ENCODE assay signal across 11 mouse cellular contexts in the genomic region with DNA sequence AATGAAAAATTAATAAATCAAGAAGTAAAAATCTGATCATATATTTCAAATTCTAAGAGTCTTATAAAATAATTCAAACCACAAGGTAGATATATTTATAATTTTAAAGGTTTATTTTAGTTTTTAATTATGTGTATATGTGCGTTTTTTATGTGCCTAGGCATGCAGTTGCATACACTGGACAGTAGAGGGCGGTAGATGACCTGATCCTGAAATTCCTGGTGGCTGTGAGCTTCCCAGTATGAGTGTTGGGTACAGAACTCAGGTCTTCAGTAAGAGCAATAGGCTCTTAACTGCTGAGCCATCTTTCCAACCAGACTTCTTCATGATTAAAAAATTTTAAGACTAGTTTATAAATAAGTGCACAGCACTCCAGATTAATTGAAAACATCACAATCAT.
DNase-seq lines count a peak whose midpoint lies in the region; ATAC-seq and TF ChIP-seq lines count a peak whose summit lies in the region.
"Had no signal": no experiment of that assay in that cellular context is flagged by ENCODE, and none has a peak within 500 bp of the region (broad histone marks: within the 10 kb centered on the region; RNA-seq: fewer than 3 reads in every experiment).

No protein-coding gene starts in this region.

- H3K36me3 ChIP-seq in lung, postnatal 0 days (ENCODE audit: insufficient read depth, low read length): no peaks in the 10 kb centered on the region
- H3K36me3 ChIP-seq: embryonic facial prominence, embryonic 15.5 days; lung, embryonic 15.5 days had no signal

- ATAC-seq in lung, postnatal 0 days: no peak

- no peaks in the 10 kb centered on the region for H3K9me3 ChIP-seq in lung, postnatal 0 days (ENCODE audit: low read length)
- H3K9me3 ChIP-seq: embryonic facial prominence, embryonic 15.5 days; lung, embryonic 15.5 days had no signal

- peak; percentile 74 for TF ChIP-seq CTCF in gastrocnemius, adult 2 months (IDR thresholded peaks at IDR 0.05)
- peak; percentile 56 for TF ChIP-seq CTCF in lung, postnatal 0 days (IDR thresholded peaks at IDR 0.05)

- WGBS in lung, postnatal 0 days: 47% methylated on average over 2 of the region's 2 CpGs

- H3K4me2 ChIP-seq in lung, postnatal 0 days (replicated peaks; ENCODE audit: low read depth, low read length): no peak overlapping the region
- H3K4me2 ChIP-seq: embryonic facial prominence, embryonic 15.5 days; lung, embryonic 15.5 days had no signal

- no peaks in the 10 kb centered on the region for H3K4me1 ChIP-seq in lung, postnatal 0 days (ENCODE audit: insufficient read depth, low read depth, low read length)
- H3K4me1 ChIP-seq: embryonic facial prominence, embryonic 15.5 days; lung, embryonic 15.5 days had no signal

- no peak overlapping the region for H3K4me3 ChIP-seq in gastrocnemius, adult 2 months
- no peak overlapping the region for H3K4me3 ChIP-seq in lung, postnatal 0 days (ENCODE audit: low read depth, low read length)
- H3K4me3 ChIP-seq: embryonic facial prominence, embryonic 15.5 days; lung, embryonic 15.5 days had no signal

- DNase-seq in gastrocnemius, adult 2 months: no peak
- no peak for DNase-seq in gastrocnemius, adult 8-10 months (ENCODE audit: low spot score in 2 of 2)
- DNase-seq in lung, postnatal 0 days (ENCODE audit: low spot score): no peak
- DNase-seq in lung, adult 18-20 months: no peak
- DNase-seq in ZHBTc4 (ENCODE audit: low read depth, low spot score): peak; percentile 55
- DNase-seq in retina, postnatal 7 days (ENCODE audit: low read depth, low spot score): peak; percentile 6
- DNase-seq in lung, postnatal 10 days: no peak
- DNase-seq: kidney, adult 11 months; thymus, adult 18-20 months had no signal

- intact Hi-C loops in gastrocnemius, adult 2 months (cut with DNase I): no loop called here

- no peak overlapping the region for H3K27ac ChIP-seq in gastrocnemius, adult 2 months
- H3K27ac ChIP-seq in lung, postnatal 0 days (ENCODE audit: low read length): no peak overlapping the region
- H3K27ac ChIP-seq: embryonic facial prominence, embryonic 15.5 days; lung, embryonic 15.5 days had no signal

- H3K9ac ChIP-seq in lung, postnatal 0 days (replicated peaks; ENCODE audit: low read depth): no peak overlapping the region
- H3K9ac ChIP-seq: embryonic facial prominence, embryonic 15.5 days; lung, embryonic 15.5 days had no signal

- H3K27me3 ChIP-seq in lung, postnatal 0 days (replicated peaks; ENCODE audit: insufficient read depth, low read length): no peaks in the 10 kb centered on the region
- H3K27me3 ChIP-seq: embryonic facial prominence, embryonic 15.5 days; lung, embryonic 15.5 days had no signal

- TF ChIP-seq EP300 in lung, postnatal 0 days (IDR thresholded peaks at IDR 0.05): no peak

Comparison
In these comparisons a context has a peak if more than half of its experiments do, and no peak if none do; other contexts are left out.
1. DNase-seq: peak in ZHBTc4 (single experiment) and retina, postnatal 7 days (single experiment); none in gastrocnemius, adult 2 months (single experiment), gastrocnemius, adult 8-10 months (0 of 2), lung, postnatal 0 days (single experiment), lung, adult 18-20 months (0 of 2) and lung, postnatal 10 days (single experiment).